Mouse (Mus musculus): Measurements from ENCODE around the gene Gm3373.
"Not testable (repeated sequence)": the region's sequence is repeated elsewhere in the genome, so short reads cannot be mapped to it uniquely, and the experiment has no call there.

Gm3373 gene

DNA sequence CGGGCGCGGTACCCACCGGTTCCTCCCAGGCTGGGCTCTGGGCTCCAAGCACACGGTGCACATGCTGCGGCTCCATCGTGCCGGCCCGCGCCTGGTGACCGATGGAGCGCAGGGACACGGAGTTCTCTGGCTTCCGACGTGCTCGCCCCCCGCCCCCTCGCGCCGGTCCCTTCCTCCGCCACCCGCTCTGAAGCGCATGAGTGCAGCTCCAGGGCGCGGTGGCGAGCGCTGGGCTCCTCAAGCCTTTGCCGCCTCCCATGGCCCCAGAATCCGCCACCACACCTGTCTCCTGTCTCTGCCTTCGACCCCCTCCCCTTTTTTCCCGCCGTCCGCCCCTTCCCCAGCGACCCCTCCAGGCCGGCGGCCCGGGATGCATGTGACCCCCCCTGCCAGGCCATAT is at the start of gene Gm3373:
Gene Gm3373 (minus strand): TSS at position 101 of the 400 bp plus-strand sequence.
- DNase-seq (ENCODE audit: low spot score in 2 of 2) = not testable (repeated sequence)

DNA sequence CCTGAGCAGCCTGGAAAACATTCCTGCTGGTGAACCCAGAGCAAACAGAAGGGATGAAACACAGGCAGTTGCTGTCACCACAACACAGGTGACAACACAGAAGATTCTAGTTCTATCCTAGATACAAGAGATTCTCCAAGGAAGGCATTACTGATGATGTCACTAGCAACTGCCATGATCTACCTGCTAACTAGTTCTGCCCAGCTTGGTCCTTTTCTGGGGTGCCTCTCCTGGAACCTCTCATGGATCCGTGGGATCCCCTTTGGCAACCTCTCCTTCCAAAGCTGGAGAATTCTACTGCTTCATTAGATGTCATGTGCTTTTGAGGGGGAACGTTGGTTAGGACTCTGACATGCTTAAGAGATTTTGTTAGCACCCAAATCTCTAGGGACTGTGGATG is 54.0 kb downstream of the Gm3373 start, which contains the start of gene Gm9603:
Gene Gm9603 (minus strand): TSS at position 101 of the 400 bp plus-strand sequence.
- not testable (repeated sequence) for DNase-seq (ENCODE audit: low spot score in 2 of 2)
